Mouse (Mus musculus) kidney, embryonic 15.5 days (tissue): ENCODE measurements at regions not wholly inside any gene's neighbourhood (a gene's known extent, or its start where the extent isn't known, plus 50 kb on each side); places are given as distances from the start of the nearest gene placed in this dataset.
A peak's percentile ranks its signal among the peaks of the same experiment; 100 is the strongest.

Source experiments
- ATAC-seq: fragments of 200-750 bp; cut with Nextera tagmentation; replicated peaks from 2 replicates; pipeline ENCODE4 v1.8.0; 2017; ENCODE audit warnings: moderate TSS enrichment; ENCODE audit not compliant: low FRiP score
- H3K27ac ChIP-seq: fragments of 300-500 bp; sonication (generic); 2 replicates; pipeline ENCODE4 v1.5.1; 2015; ENCODE audit warnings: mild to moderate bottlenecking, inconsistent platforms
- H3K27me3 ChIP-seq: fragments of 300-500 bp; sonication (generic); 2 replicates; pipeline ENCODE4 v1.6.1; 2015; ENCODE audit warnings: inconsistent platforms
- H3K36me3 ChIP-seq: fragments of 300-500 bp; sonication (generic); 2 replicates; pipeline ENCODE4 v1.6.1; 2015; ENCODE audit warnings: inconsistent platforms
- H3K4me1 ChIP-seq: fragments of 300-500 bp; sonication (generic); 2 replicates; pipeline ENCODE4 v1.6.1; 2015; ENCODE audit warnings: inconsistent platforms
- H3K4me2 ChIP-seq: fragments of 300-500 bp; sonication (generic); 2 replicates; pipeline ENCODE4 v1.6.1; 2015; ENCODE audit warnings: moderate library complexity, mild to moderate bottlenecking, inconsistent platforms
- H3K4me3 ChIP-seq: fragments of 300-500 bp; sonication (generic); replicated peaks from 2 replicates; pipeline ENCODE4 v1.5.1; 2015; ENCODE audit warnings: mild to moderate bottlenecking, inconsistent platforms
- H3K9ac ChIP-seq: fragments of 300-500 bp; sonication (generic); 2 replicates; pipeline ENCODE4 v1.6.1; 2015; ENCODE audit warnings: mild to moderate bottlenecking, inconsistent platforms
- H3K9me3 ChIP-seq: fragments of 300-500 bp; sonication (generic); replicated peaks from 2 replicates; pipeline ENCODE4 v1.6.1; 2016; ENCODE audit warnings: inconsistent platforms
- WGBS: fragments of 180-500 bp; shearing (Covaris S2); methylation state at CpG from one replicate; pipeline ENCODE4 v1.1.7; 2015; ENCODE audit warnings: mixed read lengths; 5-methylcytosine and 5-hydroxymethylcytosine counted together

DNA sequence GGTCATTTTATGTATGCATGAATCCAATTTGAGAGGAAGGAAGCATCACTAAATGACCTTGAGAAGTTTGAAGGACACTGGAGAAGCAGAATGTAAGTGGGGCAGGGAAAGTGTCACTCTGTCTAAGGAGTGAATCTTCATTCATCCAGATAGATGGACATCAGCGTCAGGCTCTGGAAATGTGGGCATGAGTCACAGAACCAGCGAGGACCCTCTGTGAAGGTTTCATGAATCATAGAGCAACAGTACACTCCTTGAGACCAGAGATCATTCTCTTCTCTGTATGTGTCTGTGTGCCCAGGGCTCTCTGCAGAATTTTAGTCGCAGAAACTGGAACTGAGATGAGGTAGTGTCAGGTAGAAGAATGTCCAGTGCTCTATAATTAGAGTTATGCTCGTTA, 62.4 kb upstream of the Lypd6 start:
- no peak for ATAC-seq
- no peaks in the 10 kb centered on the region for H3K9me3 ChIP-seq
- H3K27me3 ChIP-seq = peaks cover 7% of the 10 kb centered on the region
- H3K27ac ChIP-seq = no peak overlapping the region
- H3K4me2 ChIP-seq = no peak overlapping the region
- H3K4me3 ChIP-seq = no peak overlapping the region
- 69% methylated on average over 4 of the region's 4 CpGs for WGBS
- peaks cover 12% of the 10 kb centered on the region for H3K4me1 ChIP-seq
- no peaks in the 10 kb centered on the region for H3K36me3 ChIP-seq
- H3K9ac ChIP-seq = no peak overlapping the region

- H3K27me3 ChIP-seq = peaks cover 7% of the 10 kb centered on the region
- 13% methylated on average over 11 of the region's 11 CpGs for WGBS
- 0 out of 2 replicates have a peak overlapping the region, but pooled peaks have one; percentile 19 for H3K4me2 ChIP-seq
- ATAC-seq = peak; percentile 58
- no peaks in the 10 kb centered on the region for H3K36me3 ChIP-seq
- peaks cover 12% of the 10 kb centered on the region for H3K4me1 ChIP-seq
- H3K4me3 ChIP-seq = no peak overlapping the region
- no peaks in the 10 kb centered on the region for H3K9me3 ChIP-seq
- no peak overlapping the region for H3K27ac ChIP-seq
- no peak overlapping the region for H3K9ac ChIP-seq
These were observed 61.3 kb upstream of the Lypd6 start for GRCm38 (mm10) chr2:50004674-50005527.

- 68% methylated on average over 5 of the region's 5 CpGs for WGBS
- Histone ChIP-seq H3K27me3 (peaks cover 7% of the 10 kb centered on the region), H3K4me1 (peaks cover 10% of the 10 kb centered on the region), H3K27ac (no peak overlapping the region), H3K9me3 (no peaks in the 10 kb centered on the region), H3K9ac (no peak overlapping the region), H3K4me2 (no peak overlapping the region), H3K36me3 (no peaks in the 10 kb centered on the region), H3K4me3 (no peak overlapping the region)
- ATAC-seq = no peak
These were observed 57.9 kb upstream of the Lypd6 start for GRCm38 (mm10) chr2:50008282-50008681.

DNA sequence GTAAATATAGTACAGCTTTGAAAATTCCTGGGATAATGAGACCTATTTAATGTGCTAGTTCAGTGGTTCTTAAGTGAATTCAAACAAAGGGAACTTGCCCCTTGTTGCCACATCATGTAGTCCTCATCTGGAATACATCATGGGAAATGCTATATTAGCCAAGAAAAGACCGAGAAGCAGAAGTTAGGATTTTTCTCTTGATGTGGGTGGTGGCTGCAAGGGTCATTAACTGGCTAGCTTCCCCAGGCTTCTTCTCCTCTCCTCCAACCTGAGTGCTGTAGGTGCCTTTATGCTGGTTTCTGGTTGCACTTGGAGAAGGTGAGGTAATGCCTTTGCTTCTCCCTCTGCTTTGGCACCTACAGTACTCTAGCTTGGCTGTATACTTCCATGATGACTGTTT, 55.8 kb upstream of the Lypd6 start:
- Histone ChIP-seq H3K9ac (no peak overlapping the region), H3K27me3 (peaks cover 7% of the 10 kb centered on the region), H3K9me3 (no peaks in the 10 kb centered on the region), H3K27ac (no peak overlapping the region), H3K36me3 (no peaks in the 10 kb centered on the region), H3K4me1 (peaks cover 3% of the 10 kb centered on the region; the same call in 1 of the 2 replicates), H3K4me2 (no peak overlapping the region), H3K4me3 (no peak overlapping the region)
- WGBS = 29% methylated on average over 1 of the region's 1 CpGs
- ATAC-seq = no peak

DNA sequence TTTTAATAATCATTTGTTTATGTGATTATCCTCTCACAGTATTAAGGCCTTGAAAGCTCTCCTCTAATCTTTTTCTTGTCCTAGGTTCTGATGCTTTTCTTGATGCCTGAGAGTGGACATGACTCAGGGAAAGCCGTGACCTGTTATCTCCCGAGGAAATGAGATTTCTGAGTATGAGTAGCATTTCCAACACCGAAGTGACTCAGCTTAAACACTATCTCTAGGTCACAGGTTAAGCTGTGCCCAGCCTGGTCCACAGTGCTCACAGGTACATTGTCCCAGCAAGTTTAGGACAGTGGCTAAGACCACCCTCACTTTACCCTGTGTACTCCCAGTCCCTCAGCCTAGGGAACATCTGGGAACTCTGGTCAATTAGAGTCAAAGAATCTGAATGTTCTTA, 53.9 kb upstream of the Lypd6 start:
- H3K4me3 ChIP-seq = no peak overlapping the region
- no peaks in the 10 kb centered on the region for H3K4me1 ChIP-seq
- H3K4me2 ChIP-seq = no peak overlapping the region
- no peak overlapping the region for H3K9ac ChIP-seq
- no peaks in the 10 kb centered on the region for H3K9me3 ChIP-seq
- no peak overlapping the region for H3K27ac ChIP-seq
- 79% methylated on average over 3 of the region's 3 CpGs for WGBS
- peaks cover 5% of the 10 kb centered on the region for H3K27me3 ChIP-seq
- ATAC-seq = no peak
- H3K36me3 ChIP-seq = no peaks in the 10 kb centered on the region

GRCm38 (mm10) chr2:50013248-50013647, 53.0 kb upstream of the Lypd6 start:
- Histone ChIP-seq H3K27me3 (no peaks in the 10 kb centered on the region), H3K27ac (no peak overlapping the region), H3K36me3 (no peaks in the 10 kb centered on the region), H3K4me2 (no peak overlapping the region), H3K4me1 (no peaks in the 10 kb centered on the region), H3K9me3 (no peaks in the 10 kb centered on the region), H3K4me3 (no peak overlapping the region), H3K9ac (no peak overlapping the region)
- 67% methylated on average over 6 of the region's 6 CpGs for WGBS
- no peak for ATAC-seq

- WGBS = 84% methylated on average over 5 of the region's 5 CpGs
- no peak overlapping the region for H3K9ac ChIP-seq
- H3K4me1 ChIP-seq = no peaks in the 10 kb centered on the region
- H3K4me3 ChIP-seq = no peak overlapping the region
- no peaks in the 10 kb centered on the region for H3K27me3 ChIP-seq
- no peaks in the 10 kb centered on the region for H3K36me3 ChIP-seq
- no peak for ATAC-seq
- H3K9me3 ChIP-seq = no peaks in the 10 kb centered on the region
- H3K27ac ChIP-seq = no peak overlapping the region
- H3K4me2 ChIP-seq = no peak overlapping the region
These were observed 52.3 kb upstream of the Lypd6 start for GRCm38 (mm10) chr2:50013882-50014281.

GRCm38 (mm10) chr2:50014683-50015082, 51.5 kb upstream of the Lypd6 start:
- H3K27me3 ChIP-seq = no peaks in the 10 kb centered on the region
- WGBS = 87% methylated on average over 2 of the region's 2 CpGs
- no peaks in the 10 kb centered on the region for H3K36me3 ChIP-seq
- no peak overlapping the region for H3K27ac ChIP-seq
- H3K4me2 ChIP-seq = no peak overlapping the region
- H3K9ac ChIP-seq = no peak overlapping the region
- no peak overlapping the region for H3K4me3 ChIP-seq
- no peaks in the 10 kb centered on the region for H3K9me3 ChIP-seq
- H3K4me1 ChIP-seq = no peaks in the 10 kb centered on the region
- ATAC-seq = no peak
